Comparison of ENCODE assay signal across 12 mouse cellular contexts in genomic region chr2:105516267-105517133, GRCm38 (mm10).
DNase-seq lines count a peak whose midpoint lies in the region; ATAC-seq and TF ChIP-seq lines count a peak whose summit lies in the region.
"Had no signal": no experiment of that assay in that cellular context is flagged by ENCODE, and none has a peak within 500 bp of the region (broad histone marks: within the 10 kb centered on the region; RNA-seq: fewer than 3 reads in every experiment).

No protein-coding gene starts in this region.

- no peak for TF ChIP-seq POLR2A in brain, embryonic 14.5 days (IDR thresholded peaks at IDR 0.05; ENCODE audit: borderline replicate concordance, extremely low read depth, insufficient read depth, insufficient read length, poor library complexity, severe bottlenecking)

- intact Hi-C loops in gastrocnemius, adult 2 months (cut with DNase I) = no loop called here

- no peak for TF ChIP-seq CTCF in brain, embryonic 14.5 days (IDR thresholded peaks at IDR 0.05; ENCODE audit: borderline replicate concordance, extremely low read depth, insufficient read depth, insufficient read length)
- TF ChIP-seq CTCF in gastrocnemius, adult 2 months (IDR thresholded peaks at IDR 0.05) = no peak
- no peak for TF ChIP-seq CTCF in liver, postnatal 0 days (IDR thresholded peaks at IDR 0.05; ENCODE audit: low read depth)

- no peak overlapping the region for H3K4me2 ChIP-seq in midbrain, embryonic 14.5 days (ENCODE audit: low read length)
- no peak overlapping the region for H3K4me2 ChIP-seq in liver, embryonic 11.5 days
- no peak overlapping the region for H3K4me2 ChIP-seq in liver, postnatal 0 days (ENCODE audit: low read depth, low read length)

- H3K9ac ChIP-seq in midbrain, embryonic 14.5 days (replicated peaks; ENCODE audit: low read length) = no peak overlapping the region
- no peak overlapping the region for H3K9ac ChIP-seq in liver, embryonic 11.5 days (ENCODE audit: low read depth, low read length)
- no peak overlapping the region for H3K9ac ChIP-seq in liver, postnatal 0 days (replicated peaks)

- peak; percentile 62; the same call in 1 of the 2 replicates for ATAC-seq in midbrain, embryonic 14.5 days (ENCODE audit: low FRiP score, low TSS enrichment)
- ATAC-seq in liver, embryonic 11.5 days (replicated peaks; ENCODE audit: low FRiP score) = no peak
- ATAC-seq in liver, postnatal 0 days = no peak

- no peaks in the 10 kb centered on the region for H3K9me3 ChIP-seq in heart, embryonic 10.5 days
- H3K9me3 ChIP-seq in hindbrain, embryonic 10.5 days = no peaks in the 10 kb centered on the region; the same call in 1 of the 2 replicates
- H3K9me3 ChIP-seq in midbrain, embryonic 14.5 days (ENCODE audit: control insufficient read depth, low read length) = no peaks in the 10 kb centered on the region
- H3K9me3 ChIP-seq in liver, embryonic 11.5 days (ENCODE audit: control insufficient read depth, low read length) = no peaks in the 10 kb centered on the region
- H3K9me3 ChIP-seq in liver, postnatal 0 days (ENCODE audit: low read length) = no peaks in the 10 kb centered on the region

- 0 out of 2 replicates have a peak, but pooled peaks cover 2% of the 10 kb centered on the region for H3K27me3 ChIP-seq in heart, embryonic 10.5 days (ENCODE audit: insufficient read depth, poor library complexity, severe bottlenecking)
- H3K27me3 ChIP-seq in hindbrain, embryonic 10.5 days (ENCODE audit: insufficient read depth, poor library complexity, severe bottlenecking) = peaks cover 59% of the 10 kb centered on the region
- H3K27me3 ChIP-seq in midbrain, embryonic 14.5 days (ENCODE audit: control insufficient read depth, insufficient read depth, low read length) = no peaks in the 10 kb centered on the region; the same call in 1 of the 2 replicates
- H3K27me3 ChIP-seq in liver, embryonic 11.5 days (replicated peaks; ENCODE audit: control insufficient read depth, insufficient read depth, low read length) = no peaks in the 10 kb centered on the region
- H3K27me3 ChIP-seq in liver, postnatal 0 days (ENCODE audit: insufficient read depth, low read length) = no peaks in the 10 kb centered on the region

- no peak overlapping the region for H3K4me3 ChIP-seq in heart, embryonic 10.5 days
- no peak overlapping the region for H3K4me3 ChIP-seq in hindbrain, embryonic 10.5 days
- H3K4me3 ChIP-seq in midbrain, embryonic 14.5 days (replicated peaks; ENCODE audit: low read depth, low read length) = no peak overlapping the region
- H3K4me3 ChIP-seq in liver, embryonic 11.5 days (ENCODE audit: low read depth, low read length) = no peak overlapping the region
- H3K4me3 ChIP-seq in gastrocnemius, adult 2 months = no peak overlapping the region
- no peak overlapping the region for H3K4me3 ChIP-seq in liver, postnatal 0 days (ENCODE audit: low read depth, low read length)

- WGBS in heart, embryonic 10.5 days = 57% methylated on average over 6 of the region's 6 CpGs
- WGBS in hindbrain, embryonic 10.5 days = 49% methylated on average over 6 of the region's 6 CpGs
- 28% methylated on average over 6 of the region's 6 CpGs for WGBS in midbrain, embryonic 14.5 days
- 67% methylated on average over 6 of the region's 6 CpGs for WGBS in liver, embryonic 11.5 days
- WGBS in liver, postnatal 0 days (ENCODE audit: insufficient replicate concordance) = 65% methylated on average over 6 of the region's 6 CpGs

- peaks cover 15% of the 10 kb centered on the region for H3K4me1 ChIP-seq in heart, embryonic 10.5 days
- H3K4me1 ChIP-seq in hindbrain, embryonic 10.5 days (replicated peaks) = peaks cover 22% of the 10 kb centered on the region
- H3K4me1 ChIP-seq in midbrain, embryonic 14.5 days (ENCODE audit: control insufficient read depth, insufficient read depth, low read length) = peaks cover 18% of the 10 kb centered on the region; the same call in 1 of the 2 replicates
- no peaks in the 10 kb centered on the region for H3K4me1 ChIP-seq in liver, embryonic 11.5 days (replicated peaks; ENCODE audit: control insufficient read depth, insufficient read depth, low read length)
- no peaks in the 10 kb centered on the region for H3K4me1 ChIP-seq in liver, postnatal 0 days (ENCODE audit: insufficient read depth)

- H3K36me3 ChIP-seq in heart, embryonic 10.5 days = no peaks in the 10 kb centered on the region
- H3K36me3 ChIP-seq in hindbrain, embryonic 10.5 days = no peaks in the 10 kb centered on the region
- no peaks in the 10 kb centered on the region for H3K36me3 ChIP-seq in midbrain, embryonic 14.5 days (ENCODE audit: control insufficient read depth, insufficient read depth, low read length)
- no peaks in the 10 kb centered on the region for H3K36me3 ChIP-seq in liver, embryonic 11.5 days (ENCODE audit: control insufficient read depth, insufficient read depth, low read length)
- H3K36me3 ChIP-seq in liver, postnatal 0 days (replicated peaks; ENCODE audit: insufficient read depth, low read length) = no peaks in the 10 kb centered on the region

- peak; percentile 83 for DNase-seq in heart, adult 11 months
- DNase-seq in heart, embryonic 10.5 days (ENCODE audit: low spot score) = no peak
- DNase-seq in brain, embryonic 14.5 days (ENCODE audit: low read depth) = peak; percentile 96
- DNase-seq in hindbrain, embryonic 10.5 days (ENCODE audit: low spot score) = peak; percentile 20
- DNase-seq in midbrain, embryonic 14.5 days = peak; percentile 73
- DNase-seq in liver, embryonic 11.5 days (ENCODE audit: low spot score) = no peak
- no peak for DNase-seq in gastrocnemius, adult 2 months
- no peak for DNase-seq in liver, postnatal 0 days
- DNase-seq: cerebellum, adult 18-20 months; gastrocnemius, postnatal 14 days; heart, postnatal 14 days had no signal

- TF ChIP-seq EP300 in liver, postnatal 0 days (IDR thresholded peaks at IDR 0.05; ENCODE audit: low read depth) = no peak

- no peak overlapping the region for H3K27ac ChIP-seq in heart, embryonic 10.5 days
- H3K27ac ChIP-seq in hindbrain, embryonic 10.5 days = no peak overlapping the region; the same call in 1 of the 2 replicates
- H3K27ac ChIP-seq in midbrain, embryonic 14.5 days (replicated peaks; ENCODE audit: low read depth, low read length) = no peak overlapping the region
- H3K27ac ChIP-seq in liver, embryonic 11.5 days (ENCODE audit: low read depth, low read length) = no peak overlapping the region
- no peak overlapping the region for H3K27ac ChIP-seq in gastrocnemius, adult 2 months
- H3K27ac ChIP-seq in liver, postnatal 0 days (ENCODE audit: low read depth) = no peak overlapping the region
- H3K27ac ChIP-seq: macrophage had no signal

Comparison
In these comparisons a context has a peak if more than half of its experiments do, and no peak if none do; other contexts are left out.
1. DNase-seq: peak in heart, adult 11 months (single experiment), brain, embryonic 14.5 days (single experiment), hindbrain, embryonic 10.5 days (single experiment) and midbrain, embryonic 14.5 days (single experiment); none in heart, embryonic 10.5 days (single experiment), liver, embryonic 11.5 days (single experiment), gastrocnemius, adult 2 months (single experiment) and liver, postnatal 0 days (single experiment).